Mouse (Mus musculus) layer of hippocampus, adult 9-11 months (tissue): Measurements from ENCODE around the gene Ddah1.
A peak's percentile ranks its signal among the peaks of the same experiment; 100 is the strongest.
"Not testable (repeated sequence)": the region's sequence is repeated elsewhere in the genome, so short reads cannot be mapped to it uniquely, and the experiment has no call there.

Experiments
- DNase-seq: peaks from one replicate; pipeline ENCODE4 v3.0.0; 2022

The Ddah1 gene

DNA sequence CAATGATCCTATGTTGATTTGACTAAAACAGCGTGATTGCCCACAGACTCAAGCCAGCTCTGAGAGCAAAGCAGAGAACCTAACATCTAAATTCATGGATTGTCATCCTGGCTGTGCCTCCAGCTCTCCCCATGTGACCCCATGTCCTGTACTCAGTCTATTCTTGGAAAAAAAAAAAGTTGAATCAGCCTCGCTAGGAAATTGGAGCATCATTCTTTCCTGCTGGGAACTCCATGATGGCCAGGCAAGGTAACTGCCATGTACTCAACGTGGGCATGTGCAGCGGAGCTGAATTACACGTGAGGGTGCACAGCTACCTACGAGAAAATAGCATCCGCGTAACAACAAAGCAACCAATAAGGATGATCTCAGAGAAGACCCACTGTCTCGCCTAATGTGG is 114.2 kb downstream of the Ddah1 start:
- no peak for DNase-seq

- no peak for DNase-seq
These were observed 114.8 kb downstream of the Ddah1 start for GRCm38 (mm10) chr3:145873271-145873670.

- no peak for DNase-seq
These were observed 115.7 kb downstream of the Ddah1 start for GRCm38 (mm10) chr3:145874126-145874525.

DNA sequence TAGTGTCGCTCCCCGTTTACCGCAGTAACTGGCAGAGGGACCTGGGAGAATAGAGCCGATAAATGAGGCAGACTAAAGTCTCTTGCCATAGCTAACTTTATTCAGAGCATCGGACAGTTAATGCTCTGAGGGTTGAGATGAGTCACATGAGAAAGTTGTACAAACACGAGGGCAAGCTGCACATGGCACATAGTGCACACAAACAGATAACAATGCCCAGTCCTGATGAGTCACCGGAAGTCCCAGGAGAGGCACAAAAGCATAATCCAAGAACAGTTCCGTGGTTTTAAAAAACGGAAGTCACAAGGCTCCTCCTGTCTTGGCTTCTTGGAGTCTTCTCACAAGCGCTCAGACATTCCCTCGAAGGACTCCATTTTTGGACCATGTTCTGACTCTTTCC is 117.6 kb downstream of the Ddah1 start:
- no peak for DNase-seq

- DNase-seq: not testable (repeated sequence)
These were observed 120.4 kb downstream of the Ddah1 start for GRCm38 (mm10) chr3:145878867-145879266.

DNA sequence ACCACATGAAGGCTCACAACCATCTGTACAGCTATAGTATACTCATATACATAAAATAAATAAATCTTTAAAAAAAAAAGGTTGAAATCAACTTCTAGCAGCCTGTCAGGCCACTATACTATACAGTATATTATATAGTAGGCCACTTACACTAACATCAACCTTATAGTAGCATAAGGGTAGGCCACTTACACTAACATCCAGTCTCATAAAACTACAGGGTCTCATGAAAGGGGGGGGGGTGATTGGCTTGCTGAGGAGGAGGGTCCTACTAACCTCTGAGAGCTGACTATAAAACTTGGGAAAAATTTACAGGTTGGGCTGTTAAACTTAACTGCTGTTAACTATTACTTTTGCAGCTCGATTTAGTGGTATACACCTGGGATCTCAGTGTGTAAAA is 121.9 kb downstream of the Ddah1 start:
- DNase-seq: no peak

- DNase-seq: no peak
These were observed 123.8 kb downstream of the Ddah1 start for GRCm38 (mm10) chr3:145882076-145882874.

DNA sequence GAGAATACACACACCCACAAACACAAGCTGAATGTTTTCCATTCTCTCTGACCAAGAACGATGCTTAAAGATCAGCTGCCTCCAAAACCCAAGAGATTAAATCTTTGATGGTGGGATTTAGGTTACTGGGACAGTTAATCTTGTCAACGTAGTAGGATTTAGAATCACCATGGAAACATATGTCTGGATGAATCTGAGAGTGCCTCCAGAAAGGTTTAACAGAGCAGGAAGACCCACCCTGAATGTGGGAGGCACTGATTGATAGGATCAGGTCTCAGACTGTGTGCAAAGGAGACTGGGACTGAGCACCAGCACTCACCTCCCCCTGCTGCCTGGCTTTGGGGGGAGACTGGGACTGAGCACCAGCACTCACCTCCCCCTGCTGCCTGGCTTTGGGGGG is 124.8 kb downstream of the Ddah1 start:
- no peak for DNase-seq

GRCm38 (mm10) chr3:145885376-145885775 is 126.9 kb downstream of the Ddah1 start:
- DNase-seq: peak; percentile 56

- no peak for DNase-seq
These were observed 127.5 kb downstream of the Ddah1 start for GRCm38 (mm10) chr3:145885851-145886464.

DNA sequence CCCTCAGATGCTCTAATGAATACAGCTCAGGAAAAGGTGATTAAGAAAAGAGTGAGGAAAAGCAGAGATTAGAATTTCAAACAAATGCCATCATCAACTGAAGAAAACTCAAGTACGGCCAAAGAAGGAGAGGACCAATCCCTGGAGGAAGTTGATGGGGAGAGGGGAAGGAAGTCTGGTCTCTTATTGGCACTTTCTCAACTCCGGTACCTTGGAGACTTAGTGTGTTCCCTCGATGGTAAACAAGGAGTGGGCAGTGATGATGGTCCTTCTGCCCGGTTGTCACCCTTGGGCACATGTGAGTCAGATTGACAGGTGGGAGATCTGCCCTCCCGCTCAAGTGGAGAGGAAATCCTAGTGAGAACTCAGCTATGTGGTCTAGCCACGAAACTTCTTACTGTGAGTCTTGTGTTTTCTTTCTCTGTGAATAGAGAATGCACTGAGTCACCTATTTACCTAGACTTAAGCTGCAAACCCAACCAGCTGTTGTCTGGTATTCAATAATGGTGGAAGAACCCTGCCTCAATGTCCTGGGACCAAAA is 129.0 kb downstream of the Ddah1 start:
- DNase-seq: no peak

DNA sequence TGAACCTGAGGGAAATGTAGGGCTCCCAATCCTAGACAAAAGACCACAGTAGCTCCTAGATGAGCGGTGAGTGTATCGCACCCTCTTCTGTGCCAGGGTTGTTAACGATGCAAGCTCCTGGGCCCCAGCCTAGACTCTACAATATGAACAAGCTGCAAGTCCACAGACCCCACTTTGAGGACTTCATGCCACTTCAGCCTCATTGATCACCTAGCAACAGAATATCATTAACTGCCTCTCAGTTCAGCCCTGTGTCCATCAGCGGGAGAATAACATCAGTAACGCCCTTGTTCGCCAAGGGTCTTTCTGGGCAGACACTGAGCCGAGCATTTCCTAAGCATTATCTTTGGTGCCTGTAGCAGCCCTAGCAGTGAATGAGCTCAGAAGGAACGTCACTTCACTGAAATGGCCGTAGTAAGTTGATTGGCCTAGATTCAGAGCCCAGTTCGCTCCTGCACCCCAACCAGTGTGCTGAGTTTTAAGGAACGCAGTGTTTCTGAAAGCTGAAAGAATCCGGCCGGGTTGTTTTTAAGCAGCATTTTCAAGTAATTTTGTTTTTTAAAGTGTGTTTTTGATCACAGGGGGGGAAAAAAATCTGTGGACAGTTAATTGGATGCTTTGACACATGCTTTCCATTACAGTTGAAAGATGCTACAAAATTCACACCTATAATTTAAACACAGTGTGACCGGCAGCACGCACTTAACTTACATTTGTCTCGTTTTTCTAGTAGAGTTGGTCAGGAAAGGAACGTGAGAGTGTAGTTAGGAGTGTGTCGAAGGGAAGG is 132.1 kb downstream of the Ddah1 start:
- DNase-seq: peak; percentile 79

DNA sequence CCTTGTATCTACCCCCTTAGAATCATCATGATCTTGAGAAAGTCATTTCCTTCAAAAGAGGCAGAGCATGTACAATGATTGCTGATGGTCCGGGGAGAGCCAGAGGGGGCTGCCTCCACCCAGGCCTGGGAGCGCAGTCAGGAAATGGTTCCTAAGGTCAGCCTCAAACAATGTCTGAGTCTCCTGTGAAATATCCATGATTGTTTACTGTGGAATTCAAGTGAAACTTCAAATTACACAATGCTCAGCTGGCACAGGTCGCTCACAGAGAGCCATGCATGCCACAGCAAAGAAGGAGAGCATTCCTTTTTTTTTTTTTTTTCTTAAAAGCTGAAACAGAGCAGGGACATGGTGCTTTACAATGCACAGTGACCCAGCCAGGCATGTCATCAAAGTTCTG is 134.0 kb downstream of the Ddah1 start:
- no peak for DNase-seq

- DNase-seq: no peak
These were observed 135.7 kb downstream of the Ddah1 start for GRCm38 (mm10) chr3:145894131-145894530.

DNA sequence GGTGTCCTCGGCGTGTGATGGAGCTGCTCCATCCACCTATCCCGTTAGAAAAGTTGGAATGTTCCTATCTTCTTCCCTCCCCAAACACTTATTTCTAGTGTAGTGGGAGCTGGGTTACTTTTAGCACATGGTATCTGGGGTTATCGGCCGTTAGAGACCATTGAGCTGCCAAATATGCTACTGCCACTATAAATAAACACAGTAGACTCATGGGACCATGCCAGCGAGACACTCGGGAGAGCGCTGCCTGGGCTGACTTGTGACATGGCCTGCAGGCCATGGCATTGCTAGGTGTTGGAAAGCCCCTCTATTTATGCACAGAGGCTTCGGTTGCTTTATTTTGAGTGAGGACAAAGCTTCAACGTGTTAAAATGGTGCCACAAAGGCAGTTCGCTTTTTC is 139.3 kb downstream of the Ddah1 start:
- no peak for DNase-seq

DNA sequence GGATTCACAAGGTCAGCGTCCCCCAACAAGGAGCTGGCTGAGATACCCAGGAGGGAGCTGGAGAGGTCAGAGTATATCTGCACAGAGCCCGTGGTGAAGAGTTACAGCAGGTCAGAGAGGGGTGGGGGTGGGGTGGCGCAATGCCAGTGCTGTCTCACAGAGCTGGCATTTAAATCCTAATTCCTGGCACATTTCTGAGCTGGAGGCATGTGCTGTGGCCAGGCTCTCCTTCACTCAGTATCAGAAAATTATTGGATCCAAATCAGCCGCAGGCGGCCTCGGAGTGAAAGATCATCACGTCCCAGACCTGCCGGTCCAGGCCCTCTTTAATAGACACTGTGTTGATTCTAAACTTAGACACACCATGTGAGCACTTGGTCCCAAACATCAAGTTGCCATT is 141.4 kb downstream of the Ddah1 start:
- no peak for DNase-seq

DNA sequence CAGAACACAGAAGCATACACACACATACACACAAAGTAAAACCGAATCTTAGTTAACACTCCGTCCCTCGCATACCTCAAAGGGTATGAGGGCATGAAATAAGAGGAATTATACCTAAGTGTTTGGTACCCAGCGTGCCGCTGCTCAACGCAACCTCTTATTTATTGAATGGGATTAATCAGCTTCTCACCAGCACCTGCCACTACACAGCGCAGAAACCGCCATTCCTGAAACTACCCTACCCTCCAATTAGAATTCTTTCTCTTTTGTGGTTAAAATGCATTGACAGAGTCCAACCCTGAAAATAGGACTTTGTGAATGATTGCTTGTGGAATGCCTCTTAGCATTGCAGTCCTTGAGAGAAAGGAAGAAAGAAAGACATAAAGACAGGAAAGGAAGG is 145.1 kb downstream of the Ddah1 start:
- DNase-seq: no peak

DNA sequence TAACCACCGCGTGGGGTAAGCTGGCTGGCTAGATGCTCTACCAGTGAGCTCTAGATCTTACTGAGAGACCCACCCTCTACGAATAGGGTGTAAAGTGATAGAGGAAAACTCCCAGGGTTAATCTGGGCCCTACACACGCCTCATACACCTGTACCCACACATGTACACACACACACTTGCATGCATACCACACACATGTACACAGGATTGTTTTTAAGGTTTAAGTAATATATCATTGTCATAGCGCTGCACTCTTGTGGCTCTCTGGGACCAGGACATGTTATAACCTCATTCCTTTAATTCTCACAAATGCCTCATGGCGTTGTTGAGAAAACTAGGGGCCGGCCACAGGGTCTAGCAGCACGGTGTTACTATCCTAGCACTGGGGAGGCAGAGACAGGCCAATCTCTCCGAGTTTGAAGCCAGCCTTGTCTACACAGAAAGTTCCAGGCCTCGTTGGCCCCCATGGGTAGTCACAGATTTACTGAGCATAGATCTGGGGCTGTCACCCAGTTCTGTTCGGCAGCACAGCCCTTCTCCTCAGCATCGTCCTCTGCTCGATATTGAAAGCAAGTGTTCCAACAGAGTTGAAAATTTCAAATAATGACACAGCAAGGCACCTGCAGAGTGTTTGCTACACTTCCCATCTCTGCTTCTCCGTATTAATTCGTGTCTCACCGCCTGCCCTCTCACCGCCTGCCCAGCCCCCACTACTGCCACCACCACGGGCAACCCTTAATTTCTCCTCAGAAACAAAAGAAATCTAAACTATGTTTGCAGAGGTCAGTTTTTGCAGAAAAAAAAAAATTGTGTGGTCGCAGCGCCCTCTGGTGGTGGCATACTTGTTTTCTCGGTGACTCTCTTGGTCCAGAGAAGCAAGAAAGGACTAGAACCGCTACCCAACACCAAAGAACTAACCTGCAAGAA is 146.6 kb downstream of the Ddah1 start:
- DNase-seq: no peak

- DNase-seq: no peak
These were observed 148.1 kb downstream of the Ddah1 start for GRCm38 (mm10) chr3:145906582-145906981.

- DNase-seq: no peak
These were observed 154.0 kb downstream of the Ddah1 start for GRCm38 (mm10) chr3:145912512-145912911.

DNA sequence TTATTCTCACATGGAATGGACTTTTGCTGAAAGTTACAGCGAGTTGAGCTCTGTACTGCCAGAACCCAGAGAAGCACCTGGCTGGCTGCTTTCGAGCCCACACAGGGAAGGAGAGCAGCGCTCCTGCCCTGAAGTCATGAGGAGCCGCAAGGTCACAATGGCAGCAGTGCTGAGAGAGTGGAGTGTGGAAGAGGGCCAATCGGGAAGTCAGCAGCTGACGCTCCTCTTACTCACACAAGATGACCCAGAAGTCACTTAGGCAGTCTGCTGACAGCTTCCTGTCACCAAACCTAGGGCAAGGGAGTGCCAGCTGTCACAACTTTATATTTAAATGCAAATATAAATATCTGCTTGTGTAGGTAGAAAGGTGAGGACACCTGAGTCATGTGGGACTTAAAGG is 154.8 kb downstream of the Ddah1 start:
- no peak for DNase-seq

GRCm38 (mm10) chr3:145913942-145914341 is 155.5 kb downstream of the Ddah1 start:
- not testable (repeated sequence) for DNase-seq
